Mouse (Mus musculus) ES-Bruce4 (cell line): ENCODE measurements around the gene Gpr39.

ENCODE experiments used
- CTCF ChIP-seq: IDR thresholded peaks from one replicate; pipeline ENCODE4 v1.8.1; 2011; ENCODE audit warnings: low read depth, low read length
- EP300 ChIP-seq: IDR thresholded peaks from 2 replicates; pipeline ENCODE4 v1.6.1; 2011; ENCODE audit warnings: low read depth, low read length; ENCODE audit not compliant: insufficient read depth
- POLR2A ChIP-seq: IDR thresholded peaks from one replicate; pipeline ENCODE4 v1.8.1; 2011; ENCODE audit warnings: low read length; ENCODE audit not compliant: insufficient read depth

DNA sequence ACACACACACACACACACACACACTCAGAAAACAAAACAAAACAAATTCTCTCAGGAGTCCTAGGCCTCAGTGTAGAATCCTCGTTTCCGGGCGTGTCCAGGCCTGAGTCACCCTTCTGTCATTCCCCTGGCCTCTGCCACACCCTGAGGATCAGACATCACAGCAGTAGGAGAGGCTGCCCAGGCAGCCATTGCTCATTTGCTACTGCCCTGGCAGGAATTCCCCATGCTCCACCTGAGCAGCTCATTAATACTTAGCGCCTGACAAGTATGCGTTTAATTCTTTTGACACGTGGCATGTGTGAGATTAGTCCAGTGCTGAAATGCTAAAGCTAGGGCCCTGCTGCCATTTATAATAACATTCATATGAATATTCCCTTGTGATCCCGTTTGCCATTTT, 25.0 kb downstream of the Gpr39 start:
- TF ChIP-seq EP300, result no peak
- TF ChIP-seq CTCF, result no peak
- no peak for TF ChIP-seq POLR2A
